Mouse (Mus musculus) brain, embryonic 14.5 days (tissue): ENCODE data around the gene Nr2f1.

Experiments used
- CTCF ChIP-seq: fragments of 200-500 bp; IDR thresholded peaks from 2 replicates; pipeline ENCODE4 v1.5.1; 2012; ENCODE audit warnings: inconsistent platforms, mild to moderate bottlenecking, moderate library complexity, borderline replicate concordance; ENCODE audit not compliant: insufficient read depth, insufficient read length; ENCODE audit errors: extremely low read depth
- POLR2A ChIP-seq: fragments of 200-500 bp; IDR thresholded peaks from 2 replicates; pipeline ENCODE4 v1.6.1; 2012; ENCODE audit warnings: mild to moderate bottlenecking, inconsistent platforms, borderline replicate concordance; ENCODE audit not compliant: poor library complexity, insufficient read depth, insufficient read length, severe bottlenecking; ENCODE audit errors: extremely low read depth

GRCm38 (mm10) chr13:78205426-78205825 lies 5.9 kb upstream of the Nr2f1 start:
- TF ChIP-seq CTCF = no peak
- TF ChIP-seq POLR2A = no peak
